Mouse (Mus musculus) heart, postnatal 0 days (tissue): Measurements from ENCODE around the gene Olfr569.

Source experiments
- CTCF ChIP-seq: IDR thresholded peaks from 2 replicates; pipeline ENCODE4 v1.5.1; 2016; ENCODE audit warnings: antibody characterized with exemption, control low read depth, low read depth
- EP300 ChIP-seq: IDR thresholded peaks from 2 replicates; pipeline ENCODE4 v1.6.1; 2016; ENCODE audit warnings: antibody characterized with exemption, low read depth

DNA sequence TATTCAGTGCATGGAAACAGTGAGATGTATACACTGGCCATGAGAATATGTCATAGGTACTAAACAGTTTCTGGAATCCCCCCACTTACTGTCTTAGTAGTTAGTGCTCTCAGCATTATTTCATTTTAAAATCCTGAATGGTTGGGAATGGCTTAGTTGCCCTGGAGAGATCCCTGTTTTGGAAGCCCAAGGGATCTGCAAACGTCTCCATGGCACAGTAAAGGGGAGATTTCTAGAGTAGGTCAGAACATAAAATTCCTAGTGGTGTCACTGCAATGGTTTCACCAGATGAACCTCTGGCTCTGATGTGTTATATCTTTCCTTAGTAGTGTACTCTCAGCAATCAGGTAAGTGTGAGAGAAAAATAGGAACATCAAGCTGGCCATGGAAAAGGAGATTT lies 33.4 kb upstream of the Olfr569 start, which contains the start of gene Olfr572:
- TF ChIP-seq CTCF (no peak), EP300 (no peak)
